Mouse (Mus musculus) kidney, embryonic 16.5 days (tissue): ENCODE results near the gene Fam71b. TPM values are rescaled to one million over a fixed set of nuclear protein-coding genes. Genes with fewer than 3 reads are reported as not detected.

Source experiments
- ATAC-seq: fragments of 200-750 bp; cut with Nextera tagmentation; 2 replicates; pipeline ENCODE4 v1.8.0; 2017; ENCODE audit warnings: moderate TSS enrichment; ENCODE audit not compliant: low FRiP score, low TSS enrichment
- H3K27ac ChIP-seq: fragments of 300-500 bp; sonication (generic); 2 replicates; pipeline ENCODE4 v1.5.1; 2014; ENCODE audit warnings: low read length
- H3K27me3 ChIP-seq: fragments of 300-500 bp; sonication (generic); 2 replicates; pipeline ENCODE4 v1.6.1; 2014; ENCODE audit warnings: low read length, control low read depth, mixed read lengths; ENCODE audit not compliant: insufficient read depth
- H3K36me3 ChIP-seq: fragments of 300-500 bp; sonication (generic); 2 replicates; pipeline ENCODE4 v1.6.1; 2014; ENCODE audit warnings: low read length, control low read depth, mixed read lengths; ENCODE audit not compliant: insufficient read depth
- H3K4me1 ChIP-seq: fragments of 300-500 bp; sonication (generic); 2 replicates; pipeline ENCODE4 v1.6.1; 2014; ENCODE audit warnings: low read length, control low read depth, mixed read lengths; ENCODE audit not compliant: insufficient read depth
- H3K4me2 ChIP-seq: fragments of 300-500 bp; sonication (generic); replicated peaks from 2 replicates; pipeline ENCODE4 v1.6.1; 2014; ENCODE audit warnings: low read depth, low read length
- H3K4me3 ChIP-seq: fragments of 300-500 bp; sonication (generic); 2 replicates; pipeline ENCODE4 v1.5.1; 2014; ENCODE audit warnings: mild to moderate bottlenecking, low read length
- H3K9ac ChIP-seq: fragments of 300-500 bp; sonication (generic); replicated peaks from 2 replicates; pipeline ENCODE4 v1.6.1; 2014; ENCODE audit warnings: low read length
- H3K9me3 ChIP-seq: fragments of 300-500 bp; sonication (generic); 2 replicates; pipeline ENCODE4 v1.6.1; 2016; ENCODE audit warnings: low read length, control low read depth
- WGBS: fragments of 180-500 bp; shearing (Covaris S2); extraction: QIAGEN DNeasy Blood & Tissue Kit; methylation state at CpG from one replicate; pipeline ENCODE4 v1.1.7; 2014; 5-methylcytosine and 5-hydroxymethylcytosine counted together
- polyA plus RNA-seq: library from polyadenylated mRNA; unstranded; fragments of >200 nt; fragmentation: Nextera tagmentation; extraction: Ambion mirVana; gene quantifications from 2 replicates; pipeline ENCODE4 v1.2.1, GENCODE M21; 2015

Gene Fam71b
- polyA plus RNA-seq, 1 experiment from 2014 or later: not detected

DNA sequence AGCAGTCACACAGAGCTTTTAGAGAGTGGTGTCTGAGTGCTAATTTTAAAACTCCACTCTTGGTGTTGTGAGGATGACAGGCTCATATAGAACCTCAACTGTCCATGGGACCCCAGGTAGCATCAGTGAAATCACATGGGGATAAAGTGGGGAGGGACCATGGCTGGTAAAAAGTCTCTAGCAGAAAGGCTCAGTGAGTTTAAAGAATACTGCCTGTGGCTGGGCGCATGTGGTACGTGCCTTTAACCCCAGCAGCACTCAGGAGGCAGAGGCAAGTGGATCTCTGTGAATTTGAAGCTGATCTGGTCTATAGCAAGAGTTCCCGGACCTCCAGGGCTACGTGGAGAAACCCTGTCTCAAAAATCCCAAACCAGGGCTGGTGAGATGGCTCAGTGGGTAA, 13.9 kb upstream of the Fam71b start:
- Histone ChIP-seq H3K9ac (no peak overlapping the region), H3K4me3 (no peak overlapping the region), H3K36me3 (no peaks in the 10 kb centered on the region), H3K27me3 (no peaks in the 10 kb centered on the region), H3K27ac (no peak overlapping the region), H3K4me1 (0 out of 2 replicates have a peak, but pooled peaks cover 7% of the 10 kb centered on the region), H3K9me3 (no peaks in the 10 kb centered on the region), H3K4me2 (no peak overlapping the region)
- 88% methylated on average over 4 of the region's 4 CpGs for WGBS
- no peak for ATAC-seq

DNA sequence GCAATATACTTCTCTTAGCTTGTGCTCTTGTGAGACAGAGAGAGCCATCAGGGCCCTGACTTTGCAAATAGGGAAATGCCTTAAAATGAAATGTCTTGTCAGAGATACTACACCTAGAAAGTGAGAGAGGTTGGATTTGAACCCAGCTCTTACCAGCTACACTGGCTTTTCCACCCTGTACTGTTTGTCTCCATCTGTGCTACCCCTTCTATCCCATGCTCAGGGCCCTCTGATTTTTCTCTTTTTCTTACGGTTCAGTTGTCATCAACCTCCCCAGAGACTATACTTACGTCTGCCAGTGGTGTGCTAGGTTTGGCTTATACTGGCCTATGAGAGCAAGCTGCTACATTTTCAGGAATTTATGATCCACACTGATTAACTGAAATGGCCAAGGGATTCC, 11.4 kb upstream of the Fam71b start:
- no peak for ATAC-seq
- H3K4me1 ChIP-seq: 0 out of 2 replicates have a peak, but pooled peaks cover 7% of the 10 kb centered on the region
- H3K27me3 ChIP-seq: no peaks in the 10 kb centered on the region
- H3K27ac ChIP-seq: no peak overlapping the region
- H3K36me3 ChIP-seq: no peaks in the 10 kb centered on the region
- H3K4me2 ChIP-seq: no peak overlapping the region
- H3K9me3 ChIP-seq: no peaks in the 10 kb centered on the region
- no peak overlapping the region for H3K4me3 ChIP-seq
- whole genome bisulfite sequencing: 61% methylated on average over 2 of the region's 2 CpGs
- H3K9ac ChIP-seq: no peak overlapping the region

DNA sequence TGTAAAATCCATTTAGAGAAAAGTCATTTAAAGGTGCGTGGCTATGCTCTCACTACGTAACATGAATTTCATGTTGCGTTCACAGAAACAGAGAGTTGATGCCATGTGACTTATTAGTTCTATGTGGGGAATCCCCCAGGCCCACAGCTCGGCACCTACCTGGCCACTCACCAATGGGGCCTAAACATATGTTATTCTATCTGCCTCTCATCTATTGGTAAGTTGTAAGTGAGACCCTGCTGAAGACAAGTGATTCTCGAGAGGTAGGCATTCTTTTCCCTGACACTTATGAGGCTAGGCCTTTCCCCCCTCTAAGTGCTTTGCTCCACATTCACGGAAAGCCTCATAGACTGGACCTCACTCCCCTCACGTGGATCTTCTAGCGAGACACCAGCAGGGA, 9.8 kb upstream of the Fam71b start:
- Histone ChIP-seq H3K4me3 (no peak overlapping the region), H3K4me1 (no peaks in the 10 kb centered on the region), H3K36me3 (no peaks in the 10 kb centered on the region), H3K27ac (no peak overlapping the region), H3K4me2 (no peak overlapping the region), H3K27me3 (no peaks in the 10 kb centered on the region), H3K9ac (no peak overlapping the region), H3K9me3 (no peaks in the 10 kb centered on the region)
- ATAC-seq: no peak
- WGBS: 83% methylated on average over 8 of the region's 8 CpGs

DNA sequence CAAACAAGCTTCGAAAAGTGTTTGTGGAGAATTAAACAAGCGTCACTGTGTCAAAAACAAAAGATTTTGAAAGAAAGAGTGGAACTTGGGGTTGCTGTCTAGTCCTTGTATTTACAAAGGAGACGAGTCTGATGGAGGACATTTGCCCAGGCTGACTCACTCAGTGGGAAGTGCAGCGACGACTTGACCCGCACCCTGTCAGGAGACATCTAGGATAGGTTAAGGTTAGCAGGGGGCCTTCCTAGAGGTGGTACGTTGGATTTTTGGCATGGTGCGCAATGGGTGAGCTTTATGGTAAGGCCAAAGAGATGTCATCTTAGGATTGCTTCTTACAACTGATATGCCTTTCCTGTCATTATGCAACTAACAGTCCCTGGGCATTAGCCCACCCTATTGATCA, 9.3 kb upstream of the Fam71b start:
- H3K4me3 ChIP-seq: no peak overlapping the region
- no peak overlapping the region for H3K9ac ChIP-seq
- H3K27ac ChIP-seq: no peak overlapping the region
- no peak for ATAC-seq
- no peaks in the 10 kb centered on the region for H3K36me3 ChIP-seq
- no peaks in the 10 kb centered on the region for H3K4me1 ChIP-seq
- H3K27me3 ChIP-seq: no peaks in the 10 kb centered on the region
- no peaks in the 10 kb centered on the region for H3K9me3 ChIP-seq
- H3K4me2 ChIP-seq: no peak overlapping the region
- 92% methylated on average over 8 of the region's 8 CpGs for WGBS

DNA sequence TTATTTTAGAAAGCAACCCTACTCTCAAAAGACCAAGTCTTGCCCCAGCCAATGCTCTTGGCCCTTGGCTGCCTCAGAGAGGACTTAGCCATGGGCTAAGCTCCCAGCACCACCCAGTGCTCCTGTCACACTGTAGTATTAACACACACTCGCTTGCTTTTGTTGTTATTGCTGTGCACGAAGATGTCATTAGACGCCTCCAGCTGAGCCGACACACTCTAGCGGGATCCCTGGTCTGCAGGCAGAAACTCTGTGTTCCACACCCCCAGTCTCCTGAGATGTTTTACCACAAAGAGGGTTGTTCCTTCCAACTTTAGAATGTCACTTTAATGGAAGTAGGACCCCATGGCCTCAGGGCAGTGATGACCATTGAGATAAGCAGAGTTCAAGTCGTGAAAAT, 7.9 kb upstream of the Fam71b start:
- Histone ChIP-seq H3K27ac (no peak overlapping the region), H3K4me2 (no peak overlapping the region), H3K9ac (no peak overlapping the region), H3K9me3 (no peaks in the 10 kb centered on the region), H3K4me3 (no peak overlapping the region), H3K27me3 (no peaks in the 10 kb centered on the region), H3K4me1 (no peaks in the 10 kb centered on the region), H3K36me3 (no peaks in the 10 kb centered on the region)
- WGBS: 42% methylated on average over 6 of the region's 6 CpGs
- ATAC-seq: peak; percentile 27; the same call in 1 of the 2 replicates

DNA sequence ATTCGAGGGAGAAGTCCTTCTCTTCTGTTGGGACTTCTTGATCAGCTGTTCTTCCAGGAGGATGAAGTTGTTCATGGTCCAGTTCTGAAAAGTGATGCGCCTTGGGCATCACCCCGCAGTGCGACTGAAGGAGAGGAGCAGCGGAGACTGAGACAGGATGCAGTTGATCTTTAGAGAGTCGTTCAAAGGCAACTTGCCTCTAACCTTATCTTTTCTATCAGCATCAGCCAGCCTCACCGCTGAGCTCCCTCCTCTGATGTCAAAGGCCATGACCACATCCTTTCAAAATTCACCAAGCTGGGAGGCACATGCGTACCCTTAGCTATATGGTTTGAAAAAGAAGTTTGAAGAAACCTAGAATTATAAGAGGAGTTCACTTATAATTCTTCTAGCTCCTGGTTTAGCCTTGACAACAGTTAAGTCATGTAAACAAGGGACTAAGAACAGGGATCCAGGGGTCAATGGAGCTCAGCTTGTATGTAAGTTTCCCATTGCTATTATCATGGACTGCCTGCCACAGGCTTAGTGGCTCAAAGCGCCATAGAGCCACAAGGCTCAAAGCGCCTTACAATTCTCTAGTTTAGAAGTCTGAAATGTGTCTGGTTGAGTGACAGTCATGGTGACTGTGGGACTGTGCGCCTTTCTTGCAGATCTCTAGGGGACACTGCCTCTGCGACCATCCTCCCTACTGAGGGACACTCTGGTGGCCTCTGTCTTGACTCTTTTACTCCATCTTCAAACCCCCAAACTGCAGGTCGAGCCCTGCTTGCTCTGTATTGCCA, 6.8 kb upstream of the Fam71b start, which contains the start of gene Itk:
TSS of gene Itk (minus strand) at position 180 of the 782 bp plus-strand sequence.
- no peak for ATAC-seq
- 71% methylated on average over 13 of the region's 13 CpGs for WGBS
- Histone ChIP-seq H3K4me3 (no peak within 1 kb of the TSS), H3K9ac (no peak within 1 kb of the TSS), H3K36me3 (no peaks in the 10 kb centered on the region), H3K9me3 (no peaks in the 10 kb centered on the region), H3K4me1 (no peaks in the 10 kb centered on the region), H3K4me2 (no peak within 1 kb of the TSS), H3K27me3 (no peaks in the 10 kb centered on the region), H3K27ac (no peak within 1 kb of the TSS)

DNA sequence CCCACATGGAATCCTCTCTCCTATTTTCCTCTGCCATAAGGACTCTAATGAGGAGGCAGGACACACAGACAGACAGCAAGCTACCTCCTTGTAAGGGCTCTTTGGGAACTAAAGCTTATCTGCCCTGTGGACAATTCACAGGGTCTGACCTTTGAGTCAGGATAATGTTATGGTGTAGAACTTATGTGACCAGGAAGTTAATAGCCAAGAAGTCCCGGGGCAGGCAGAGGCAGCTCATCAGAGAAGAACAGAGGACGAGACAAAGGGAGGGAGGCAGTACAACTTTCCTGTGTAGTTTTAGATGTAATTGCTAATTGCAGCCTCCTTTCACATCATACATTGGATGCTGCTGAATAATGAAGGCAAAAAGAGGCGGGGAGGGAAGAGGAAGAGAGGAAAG, 5.7 kb upstream of the Fam71b start:
- Histone ChIP-seq H3K27ac (no peak overlapping the region), H3K9me3 (no peaks in the 10 kb centered on the region), H3K27me3 (no peaks in the 10 kb centered on the region), H3K36me3 (no peaks in the 10 kb centered on the region), H3K4me2 (no peak overlapping the region), H3K4me1 (no peaks in the 10 kb centered on the region), H3K9ac (no peak overlapping the region), H3K4me3 (no peak overlapping the region)
- ATAC-seq: no peak
- 47% methylated on average over 3 of the region's 3 CpGs for WGBS

DNA sequence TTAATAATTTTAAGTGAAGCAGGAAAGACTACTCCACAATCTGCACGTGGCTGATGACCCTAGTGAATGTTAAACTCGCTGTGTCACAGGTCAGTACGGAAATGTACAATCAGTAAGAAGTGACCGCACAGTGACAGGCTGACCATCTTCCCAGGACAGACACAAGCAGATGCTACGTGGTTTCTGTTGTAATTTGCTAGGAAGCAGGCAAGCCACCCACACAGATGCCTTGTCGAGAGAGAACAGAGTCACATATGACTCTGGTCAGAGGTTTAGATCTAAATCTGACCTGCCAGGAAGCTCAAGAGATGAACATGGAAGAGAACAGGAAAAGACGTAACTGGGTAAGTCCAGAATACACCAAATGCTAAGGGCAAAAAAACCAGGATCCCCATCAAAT, 3.5 kb upstream of the Fam71b start:
- Histone ChIP-seq H3K27ac (no peak overlapping the region), H3K9ac (no peak overlapping the region), H3K4me1 (no peaks in the 10 kb centered on the region), H3K4me3 (no peak overlapping the region), H3K36me3 (no peaks in the 10 kb centered on the region), H3K4me2 (no peak overlapping the region), H3K9me3 (no peaks in the 10 kb centered on the region), H3K27me3 (no peaks in the 10 kb centered on the region)
- WGBS: 64% methylated on average over 7 of the region's 7 CpGs
- ATAC-seq: no peak

DNA sequence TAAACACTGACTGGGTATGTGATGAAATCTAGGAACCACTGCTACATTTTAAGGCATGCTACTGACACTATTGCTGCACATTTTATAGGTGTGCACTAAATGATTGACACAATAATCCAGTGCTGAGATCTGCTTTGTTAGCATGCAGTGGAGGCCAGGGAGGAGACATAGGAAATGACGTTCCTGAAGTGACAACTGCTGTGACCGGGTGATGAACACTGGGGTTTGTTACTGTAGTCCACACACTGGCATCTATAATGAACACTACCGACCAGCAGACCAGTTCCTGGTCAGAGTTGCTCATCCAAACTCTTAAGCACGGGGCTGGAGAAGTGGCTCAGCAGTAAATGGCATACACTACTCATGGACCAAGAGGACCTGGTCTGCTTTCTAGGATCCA, 2.9 kb upstream of the Fam71b start:
- no peaks in the 10 kb centered on the region for H3K36me3 ChIP-seq
- no peaks in the 10 kb centered on the region for H3K27me3 ChIP-seq
- WGBS: 79% methylated on average over 4 of the region's 4 CpGs

DNA sequence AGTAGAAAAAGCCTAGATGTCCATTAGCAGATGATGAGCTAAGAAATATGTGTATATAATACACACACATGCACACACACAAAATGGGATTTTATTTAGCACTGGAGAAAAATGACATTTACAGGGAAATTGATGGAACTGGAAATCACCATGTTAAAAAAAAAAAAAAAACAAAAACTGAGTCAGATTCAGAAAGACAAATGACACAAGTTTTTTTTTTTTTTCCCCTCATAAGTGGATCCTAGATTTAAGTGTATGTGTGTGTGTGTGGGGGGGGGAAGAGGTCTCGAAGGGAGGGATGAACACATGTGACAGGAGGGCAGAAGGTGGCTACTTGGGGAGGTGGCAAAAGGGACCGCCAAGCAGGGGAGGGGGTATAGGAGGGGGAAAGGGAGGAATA, 1.3 kb upstream of the Fam71b start:
- Histone ChIP-seq H3K4me3 (no peak overlapping the region), H3K9me3 (no peaks in the 10 kb centered on the region), H3K27me3 (no peaks in the 10 kb centered on the region), H3K4me1 (no peaks in the 10 kb centered on the region), H3K9ac (no peak overlapping the region), H3K27ac (no peak overlapping the region), H3K36me3 (no peaks in the 10 kb centered on the region), H3K4me2 (no peak overlapping the region)
- no peak for ATAC-seq
- WGBS: 68% methylated on average over 2 of the region's 2 CpGs

More for the DNA sequence above, 2.9 kb upstream of the Fam71b start:
- no peak overlapping the region for H3K4me3 ChIP-seq
- no peak overlapping the region for H3K4me2 ChIP-seq
- H3K9me3 ChIP-seq: no peaks in the 10 kb centered on the region
- no peak overlapping the region for H3K27ac ChIP-seq
- no peaks in the 10 kb centered on the region for H3K4me1 ChIP-seq
- H3K9ac ChIP-seq: no peak overlapping the region
- ATAC-seq: no peak
